Mouse (Mus musculus) brain, embryonic 14.5 days (tissue): ENCODE data around the gene Rps12-ps3. TPM values are rescaled to one million over a fixed set of nuclear protein-coding genes. Genes with fewer than 3 reads are reported as not detected.
A peak's percentile ranks its signal among the peaks of the same experiment; 100 is the strongest.

Source experiments
- DNase-seq: peaks from one replicate; pipeline ENCODE4 v3.0.0-alpha.2; 2011; ENCODE audit warnings: low read depth
- CTCF ChIP-seq: fragments of 200-500 bp; IDR thresholded peaks from 2 replicates; pipeline ENCODE4 v1.5.1; 2012; ENCODE audit warnings: inconsistent platforms, mild to moderate bottlenecking, moderate library complexity, borderline replicate concordance; ENCODE audit not compliant: insufficient read depth, insufficient read length; ENCODE audit errors: extremely low read depth
- POLR2A ChIP-seq: fragments of 200-500 bp; IDR thresholded peaks from 2 replicates; pipeline ENCODE4 v1.6.1; 2012; ENCODE audit warnings: mild to moderate bottlenecking, inconsistent platforms, borderline replicate concordance; ENCODE audit not compliant: poor library complexity, insufficient read depth, insufficient read length, severe bottlenecking; ENCODE audit errors: extremely low read depth
- polyA plus RNA-seq: library from polyadenylated mRNA; depleted of rRNA; stranded (reverse); fragments of >200 nt; gene quantifications from 2 replicates; pipeline ENCODE4 v1.2.3, GENCODE M21; 2012

Gene Rps12-ps3
- polyA plus RNA-seq, 1 experiment = 205 TPM

DNA sequence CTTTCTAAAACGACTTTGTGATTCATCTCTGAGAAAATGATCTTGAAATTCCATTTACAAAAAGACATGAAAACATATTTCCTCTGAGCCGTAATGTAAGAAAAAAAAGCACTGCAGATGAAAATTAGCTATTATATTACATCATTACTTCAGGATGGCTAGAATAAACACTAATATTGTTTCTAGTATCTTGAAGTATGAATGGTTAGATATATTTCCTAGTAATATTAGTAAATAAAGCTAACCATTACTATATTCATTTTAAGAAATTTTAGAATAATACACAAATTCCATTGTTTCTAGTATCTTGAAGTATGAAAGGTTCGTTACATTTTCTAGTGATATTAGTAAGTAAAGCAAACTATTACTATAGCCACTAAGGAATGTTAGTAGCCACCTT is 17.8 kb downstream of the Rps12-ps3 start:
- TF ChIP-seq CTCF = no peak
- TF ChIP-seq POLR2A = no peak
- DNase-seq = no peak

DNA sequence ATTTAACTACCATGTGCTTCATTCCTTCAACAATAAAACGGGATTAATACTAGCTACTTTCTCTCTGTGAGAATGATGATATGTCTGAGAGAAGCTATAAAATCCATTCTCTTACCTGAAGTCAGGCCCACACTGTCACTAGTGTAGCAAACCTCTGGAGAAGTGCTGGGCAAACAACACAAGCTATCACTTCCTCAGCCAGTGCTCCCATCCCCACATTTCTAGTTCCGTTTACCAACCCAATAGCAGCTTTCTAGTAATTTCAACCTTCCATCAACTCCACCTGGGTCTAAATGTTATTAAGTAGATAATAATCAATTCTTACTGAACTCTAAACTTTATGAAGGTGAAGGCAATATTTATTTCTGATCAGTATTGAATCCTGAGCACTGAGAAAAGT is 20.9 kb downstream of the Rps12-ps3 start:
- TF ChIP-seq CTCF = no peak
- TF ChIP-seq POLR2A = no peak
- DNase-seq = no peak

DNA sequence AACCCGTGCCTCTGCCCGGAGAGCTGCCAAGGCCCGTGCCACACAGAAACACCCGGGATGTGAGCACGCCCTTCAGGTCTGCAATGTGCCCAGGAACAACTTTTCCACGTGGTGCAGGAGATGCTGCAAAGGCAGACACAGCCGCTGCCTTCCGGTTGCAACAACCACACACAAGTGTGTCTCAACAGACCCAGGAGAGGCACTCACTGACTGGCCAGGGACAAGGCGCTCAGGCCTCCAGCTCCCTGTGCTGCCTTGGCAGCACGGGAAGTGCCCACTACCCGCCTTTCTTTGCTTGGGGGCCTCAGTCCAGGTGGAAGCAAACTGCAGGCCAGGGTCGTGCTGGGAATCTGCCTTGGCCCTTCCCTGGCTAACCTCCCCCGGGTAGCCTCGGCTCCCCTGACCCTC is 22.2 kb downstream of the Rps12-ps3 start:
- DNase-seq = peak; percentile 42
- TF ChIP-seq CTCF (no peak), POLR2A (no peak)

GRCm38 (mm10) chr19:59345081-59345657 is 23.1 kb downstream of the Rps12-ps3 start:
- peak; percentile 55 for DNase-seq
- no peak for TF ChIP-seq POLR2A
- TF ChIP-seq CTCF = 0 out of 2 replicates have a peak, but pooled peaks have one; percentile 14

DNA sequence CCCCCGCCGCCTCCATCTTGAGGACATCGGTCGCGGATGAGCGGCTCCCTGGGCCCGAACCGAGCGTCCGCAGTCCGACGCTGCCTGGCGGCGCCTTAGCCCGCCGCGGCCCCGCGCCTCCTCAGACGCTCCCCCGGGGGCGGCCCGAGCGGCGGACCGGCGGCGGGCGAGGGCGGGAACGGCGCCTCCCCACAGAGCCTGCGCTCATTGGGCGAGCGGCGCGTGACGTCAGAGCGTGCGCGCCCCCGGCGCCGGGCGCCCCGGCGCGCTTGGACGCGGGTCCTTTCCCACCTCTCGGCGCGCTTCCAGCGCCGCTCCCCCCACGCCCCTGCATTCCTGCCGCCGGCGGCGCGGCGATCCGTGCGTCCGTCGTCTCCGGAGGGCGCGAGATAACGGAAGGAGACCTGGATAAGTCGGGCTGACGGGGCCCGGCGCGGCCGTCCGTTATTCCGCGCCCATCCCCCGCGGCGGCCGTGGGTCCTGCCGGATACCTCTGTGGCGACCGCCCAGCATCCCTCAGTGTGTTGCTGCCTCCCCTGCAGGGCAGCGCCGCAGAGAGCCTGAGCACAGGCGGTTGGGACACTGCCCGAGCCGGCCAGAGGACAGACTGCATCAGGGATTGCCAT is 23.7 kb downstream of the Rps12-ps3 start, which contains the start of gene Pdzd8:
Pdzd8 (minus strand) TSS at position 123 of the 626 bp plus-strand sequence.
- no peak for TF ChIP-seq CTCF
- peak; percentile 95 for TF ChIP-seq POLR2A

GRCm38 (mm10) chr19:59346325-59346724 is 24.2 kb downstream of the Rps12-ps3 start:
- no peak for TF ChIP-seq CTCF
- TF ChIP-seq POLR2A = no peak
- no peak for DNase-seq

More for the DNA sequence above, 23.7 kb downstream of the Rps12-ps3 start, which contains the start of gene Pdzd8:
- DNase-seq = peak; percentile 95

- TF ChIP-seq POLR2A = no peak
- TF ChIP-seq CTCF = no peak
- DNase-seq = no peak
Observed at GRCm38 (mm10) chr19:59349329-59349960, 27.4 kb downstream of the Rps12-ps3 start.

DNA sequence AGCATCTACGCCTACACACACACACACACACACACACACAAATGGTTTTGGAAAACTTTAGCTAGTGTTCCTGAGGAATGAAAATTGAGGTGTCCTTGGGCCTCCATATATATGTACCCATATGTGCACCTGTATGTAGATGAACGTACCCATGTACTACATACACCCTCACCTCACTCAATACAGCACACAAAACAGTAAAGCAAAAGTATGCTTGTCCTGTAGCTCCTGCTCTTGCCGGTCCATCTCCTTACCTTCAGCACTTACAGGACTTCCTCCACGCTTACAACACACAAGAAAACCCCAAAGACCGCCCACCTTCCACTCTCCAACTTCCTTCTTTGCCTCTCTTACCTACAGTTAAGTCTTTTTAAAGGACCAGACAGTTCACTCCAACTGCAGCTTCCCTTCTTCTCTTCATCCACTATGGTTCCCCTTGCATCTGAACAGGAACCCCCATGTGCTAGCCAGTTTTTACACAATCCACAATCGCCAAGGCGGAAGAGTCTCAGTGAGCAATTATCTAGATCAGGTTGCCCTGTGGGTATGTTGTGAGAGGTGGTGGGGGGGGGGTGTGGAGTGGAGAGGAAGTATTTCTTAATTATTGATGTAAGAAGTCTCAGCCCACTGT is 28.3 kb downstream of the Rps12-ps3 start:
- no peak for DNase-seq
- TF ChIP-seq POLR2A (no peak), CTCF (no peak)

DNA sequence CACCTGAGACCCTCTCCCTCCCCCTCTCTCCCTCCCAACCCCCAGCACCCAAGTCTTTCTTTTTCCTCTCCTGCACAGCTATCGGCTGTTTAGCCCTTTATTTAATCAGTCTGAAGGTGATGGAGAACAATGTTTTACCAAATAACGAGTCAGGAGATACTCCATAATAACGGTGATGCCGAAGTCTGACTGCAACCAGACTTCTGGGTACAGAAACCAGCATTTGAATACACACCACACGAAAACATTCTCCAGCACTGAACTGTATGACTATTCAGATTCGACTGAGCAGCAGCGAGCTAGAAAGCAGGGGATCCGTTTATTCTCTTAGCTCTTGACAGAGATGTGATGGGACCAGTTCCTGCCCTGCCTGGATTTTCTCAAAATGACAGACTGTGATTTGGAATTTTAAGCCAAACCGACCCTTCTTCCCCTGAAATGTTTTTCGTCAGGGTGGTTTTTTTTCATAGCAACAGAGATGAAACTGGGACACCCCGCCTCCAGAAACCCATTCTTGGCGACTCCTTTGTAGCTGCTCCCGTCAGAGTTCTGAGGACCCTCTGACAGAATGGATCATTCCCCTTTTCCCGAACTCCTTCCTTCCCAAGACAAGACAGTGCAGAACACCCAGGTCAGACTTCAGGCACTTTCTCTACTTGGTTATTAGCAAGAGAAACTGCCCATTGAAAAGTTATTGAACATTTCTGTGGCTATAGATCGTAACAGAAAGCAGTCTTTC is 29.2 kb downstream of the Rps12-ps3 start:
- no peak for DNase-seq
- no peak for TF ChIP-seq CTCF
- no peak for TF ChIP-seq POLR2A

DNA sequence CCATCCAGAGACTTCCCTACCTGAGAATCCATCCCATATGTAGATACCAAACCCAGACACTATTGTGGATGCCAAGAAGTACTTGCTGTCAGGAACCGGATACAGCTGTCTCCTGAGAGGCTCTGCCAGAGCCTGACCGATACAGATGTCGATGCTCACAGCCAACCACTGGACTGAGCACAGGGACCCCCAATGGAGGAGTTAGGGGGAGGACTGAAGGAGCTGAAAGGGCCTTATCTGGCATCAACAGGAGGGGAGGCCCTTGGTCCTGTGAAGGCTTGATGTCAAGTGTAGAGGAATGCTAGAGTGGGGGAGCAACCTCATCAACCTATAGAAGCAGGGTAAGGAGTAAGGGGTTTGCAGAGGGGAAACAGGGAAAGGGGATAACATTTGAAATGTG is 30.7 kb downstream of the Rps12-ps3 start:
- TF ChIP-seq POLR2A (no peak), CTCF (no peak)
- DNase-seq = no peak

DNA sequence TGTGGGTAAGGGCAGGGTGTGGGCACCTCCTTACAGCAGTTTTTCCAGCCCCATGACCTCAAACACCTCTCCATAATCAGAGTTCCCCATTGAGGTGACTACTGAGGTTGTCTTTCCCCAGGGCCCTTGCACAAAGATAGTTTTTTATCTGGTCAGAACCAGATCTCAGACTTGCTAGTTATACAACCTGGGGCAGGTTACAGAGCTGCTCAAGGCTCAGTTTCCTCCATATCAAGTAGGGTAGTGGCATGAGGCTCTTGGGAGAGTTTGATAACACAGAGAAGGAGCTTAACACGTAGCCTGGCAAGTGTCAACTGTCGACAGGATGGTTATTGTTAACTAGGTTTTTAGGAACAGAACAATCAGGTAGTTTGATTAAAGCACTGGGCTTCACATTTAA is 32.8 kb downstream of the Rps12-ps3 start:
- TF ChIP-seq POLR2A (no peak), CTCF (no peak)
- DNase-seq = no peak
